Mouse (Mus musculus): ENCODE results near the gene Rap1gds1. TPM values are rescaled to one million over a fixed set of nuclear protein-coding genes. Genes with fewer than 3 reads are reported as not detected.

Gene Rap1gds1
- polyA plus RNA-seq, 1 experiment, result 3.5 TPM

DNA sequence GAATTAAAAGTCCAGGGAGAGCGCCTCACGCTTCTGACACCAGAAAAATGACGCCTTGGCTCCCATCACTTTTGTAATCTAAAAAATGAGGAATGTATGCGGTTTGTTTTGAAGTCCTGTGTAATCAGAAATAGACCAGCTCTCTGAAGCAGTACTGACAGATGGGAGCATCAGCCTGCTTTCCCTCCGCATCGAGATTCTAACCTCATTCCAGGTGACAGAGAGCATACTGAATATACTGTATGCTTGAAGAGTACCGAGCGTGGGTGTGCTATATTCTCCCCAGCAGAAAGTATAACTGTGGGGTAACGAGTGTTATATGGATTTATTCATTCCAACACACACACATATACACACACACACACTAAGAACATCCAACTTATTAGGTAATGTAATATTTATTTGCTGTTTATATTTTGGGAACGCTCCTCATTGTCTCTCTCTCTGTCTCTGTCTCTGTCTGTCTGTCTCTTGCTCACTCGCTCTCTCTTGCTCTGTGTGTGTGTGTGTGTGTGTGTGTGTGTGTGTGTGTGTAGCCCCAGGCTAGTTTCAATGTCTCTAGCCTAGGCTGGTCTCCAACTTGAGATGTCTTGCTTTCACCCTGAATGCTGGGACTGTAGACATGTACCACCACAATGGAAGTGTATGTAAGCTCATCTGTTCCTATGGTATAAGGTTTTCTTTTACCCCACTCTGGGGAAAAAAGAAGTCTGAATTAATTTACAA, 193.8 kb downstream of the Rap1gds1 start:
- TF ChIP-seq POLR2A (IDR thresholded peaks at IDR 0.05; ENCODE audit: control insufficient read depth, low read depth, low read length) (no peak), CTCF (IDR thresholded peaks at IDR 0.05; ENCODE audit: control insufficient read depth, insufficient read depth, insufficient replicate concordance, low read depth, low read length) (no peak)
- no peaks in the 10 kb centered on the region for H3K27me3 ChIP-seq (ENCODE audit: control insufficient read depth, insufficient read depth, low read length)

GRCm38 (mm10) chr3:138877741-138878140, 197.3 kb downstream of the Rap1gds1 start:
- TF ChIP-seq POLR2A (IDR thresholded peaks at IDR 0.05; ENCODE audit: control insufficient read depth, low read depth, low read length), result no peak
- TF ChIP-seq CTCF (IDR thresholded peaks at IDR 0.05; ENCODE audit: control insufficient read depth, insufficient read depth, insufficient replicate concordance, low read depth, low read length), result no peak
- no peak overlapping the region for H3K27ac ChIP-seq (ENCODE audit: control insufficient read depth, insufficient read depth, low read depth, low read length)

More for the DNA sequence above, 193.8 kb downstream of the Rap1gds1 start:
- no peak overlapping the region for H3K4me3 ChIP-seq (ENCODE audit: control insufficient read depth, low read depth, low read length)
- no peaks in the 10 kb centered on the region for H3K36me3 ChIP-seq (ENCODE audit: control insufficient read depth, insufficient read depth, low read length)
- H3K27ac ChIP-seq (ENCODE audit: control insufficient read depth, insufficient read depth, low read depth, low read length), result no peak overlapping the region
- no peaks in the 10 kb centered on the region for H3K4me1 ChIP-seq (ENCODE audit: control insufficient read depth, insufficient read depth, low read length)

DNA sequence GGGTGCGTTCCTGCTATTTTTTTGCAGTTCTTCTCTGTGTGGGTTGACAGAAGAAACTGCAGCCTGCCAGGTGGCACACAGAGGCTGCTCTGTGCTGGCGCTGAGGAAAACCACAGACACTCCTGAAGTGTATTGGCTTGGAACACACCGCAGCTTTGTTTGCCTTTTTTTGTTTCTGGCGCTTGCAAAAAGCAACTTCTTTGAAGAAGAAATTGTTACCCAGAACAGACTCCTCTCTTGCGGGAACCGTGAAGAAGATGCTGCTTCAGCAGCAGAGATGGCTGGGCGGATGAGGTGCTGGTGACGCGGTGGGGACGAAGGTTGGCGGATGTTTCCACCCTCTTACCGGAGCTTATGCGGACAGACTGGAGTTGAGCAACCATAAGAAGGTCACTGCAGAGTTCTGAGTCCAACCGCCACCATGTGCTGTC, 198.1 kb downstream of the Rap1gds1 start:
- Histone ChIP-seq H3K27ac (ENCODE audit: control insufficient read depth, insufficient read depth, low read depth, low read length) (no peak overlapping the region), H3K4me3 (ENCODE audit: control insufficient read depth, low read depth, low read length) (no peak overlapping the region)
- TF ChIP-seq CTCF (IDR thresholded peaks at IDR 0.05; ENCODE audit: control insufficient read depth, insufficient read depth, insufficient replicate concordance, low read depth, low read length) (no peak), POLR2A (IDR thresholded peaks at IDR 0.05; ENCODE audit: control insufficient read depth, low read depth, low read length) (no peak)

More at GRCm38 (mm10) chr3:138877741-138878140, 197.3 kb downstream of the Rap1gds1 start:
- H3K4me1 ChIP-seq (ENCODE audit: control insufficient read depth, insufficient read depth, low read length), result no peaks in the 10 kb centered on the region
- H3K36me3 ChIP-seq (ENCODE audit: control insufficient read depth, insufficient read depth, low read length), result no peaks in the 10 kb centered on the region
- H3K27me3 ChIP-seq (ENCODE audit: control insufficient read depth, insufficient read depth, low read length), result no peaks in the 10 kb centered on the region
- no peak overlapping the region for H3K4me3 ChIP-seq (ENCODE audit: control insufficient read depth, low read depth, low read length)

DNA sequence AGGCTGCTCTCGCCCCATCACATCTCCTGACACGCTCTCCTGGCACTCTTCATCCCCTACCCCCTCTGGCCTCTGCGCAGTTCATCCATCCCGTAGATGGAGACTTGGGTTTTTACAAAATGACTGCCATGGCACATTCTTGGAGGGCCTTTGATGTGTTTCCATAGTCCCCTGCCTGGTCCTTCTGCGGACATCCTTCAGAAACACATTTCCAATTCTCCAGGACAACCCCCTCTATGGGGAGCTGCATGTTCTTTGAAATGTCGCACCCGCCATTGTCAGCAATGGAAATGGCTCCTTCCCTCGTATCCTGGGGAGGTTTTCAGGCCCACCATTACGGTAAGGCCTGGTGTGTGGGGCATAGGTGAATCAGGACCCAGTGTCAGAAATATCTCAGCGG, 198.6 kb downstream of the Rap1gds1 start:
- H3K27me3 ChIP-seq (ENCODE audit: control insufficient read depth, insufficient read depth, low read length), result no peaks in the 10 kb centered on the region
- no peaks in the 10 kb centered on the region for H3K4me1 ChIP-seq (ENCODE audit: control insufficient read depth, insufficient read depth, low read length)
- TF ChIP-seq CTCF (IDR thresholded peaks at IDR 0.05; ENCODE audit: control insufficient read depth, insufficient read depth, insufficient replicate concordance, low read depth, low read length), result no peak
- no peak for TF ChIP-seq POLR2A (IDR thresholded peaks at IDR 0.05; ENCODE audit: control insufficient read depth, low read depth, low read length)
- H3K36me3 ChIP-seq (ENCODE audit: control insufficient read depth, insufficient read depth, low read length), result no peaks in the 10 kb centered on the region
- H3K4me3 ChIP-seq (ENCODE audit: control insufficient read depth, low read depth, low read length), result no peak overlapping the region
- H3K27ac ChIP-seq (ENCODE audit: control insufficient read depth, insufficient read depth, low read depth, low read length), result no peak overlapping the region

More for the DNA sequence above, 198.1 kb downstream of the Rap1gds1 start:
- Histone ChIP-seq H3K4me1 (ENCODE audit: control insufficient read depth, insufficient read depth, low read length) (no peaks in the 10 kb centered on the region), H3K36me3 (ENCODE audit: control insufficient read depth, insufficient read depth, low read length) (no peaks in the 10 kb centered on the region), H3K27me3 (ENCODE audit: control insufficient read depth, insufficient read depth, low read length) (no peaks in the 10 kb centered on the region)

DNA sequence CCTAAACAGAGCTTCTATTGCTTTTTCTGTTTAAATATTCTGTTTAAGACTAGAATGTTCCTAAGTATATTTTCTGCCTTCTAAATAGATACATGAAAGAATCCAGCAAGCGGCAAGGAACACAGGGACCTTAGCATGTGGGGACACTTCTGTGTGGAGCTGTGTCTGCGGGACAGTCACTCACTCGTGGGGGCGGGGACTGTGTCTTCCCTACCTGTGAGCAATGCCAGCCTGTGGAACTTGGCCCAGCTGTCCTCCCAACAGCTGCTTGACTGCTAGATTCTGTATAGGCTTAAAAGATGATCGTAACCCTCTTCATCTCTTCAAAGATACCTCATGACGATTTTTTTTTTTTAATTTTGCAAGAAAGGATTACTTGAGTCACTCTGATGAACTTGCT, 199.1 kb downstream of the Rap1gds1 start:
- no peak overlapping the region for H3K27ac ChIP-seq (ENCODE audit: control insufficient read depth, insufficient read depth, low read depth, low read length)
- H3K4me1 ChIP-seq (ENCODE audit: control insufficient read depth, insufficient read depth, low read length), result no peaks in the 10 kb centered on the region
- H3K36me3 ChIP-seq (ENCODE audit: control insufficient read depth, insufficient read depth, low read length), result no peaks in the 10 kb centered on the region
- H3K27me3 ChIP-seq (ENCODE audit: control insufficient read depth, insufficient read depth, low read length), result no peaks in the 10 kb centered on the region
- TF ChIP-seq POLR2A (IDR thresholded peaks at IDR 0.05; ENCODE audit: control insufficient read depth, low read depth, low read length), result no peak
- no peak overlapping the region for H3K4me3 ChIP-seq (ENCODE audit: control insufficient read depth, low read depth, low read length)

Other genes starting within 250 kb of the Rap1gds1 start
- gene Stpg2, start 130.5 kb upstream of the Rap1gds1 start, polyA plus RNA-seq (2012; rRNA removed), result 7.5 and 8.0 TPM in 2 replicates